Mouse (Mus musculus) hindbrain, embryonic 10.5 days (tissue): ENCODE results near the gene Snx32. TPM values are rescaled to one million over a fixed set of nuclear protein-coding genes. Genes with fewer than 3 reads are reported as not detected.

ENCODE experiments used
- DNase-seq: peaks from one replicate; pipeline ENCODE4 v3.0.0-alpha.2; 2017; ENCODE audit warnings: low spot score
- H3K27ac ChIP-seq: fragments of 300-500 bp; sonication (generic); 2 replicates; pipeline ENCODE4 v1.5.1; 2016; ENCODE audit warnings: mild to moderate bottlenecking, moderate library complexity
- H3K27me3 ChIP-seq: fragments of 300-500 bp; sonication (generic); 2 replicates; pipeline ENCODE4 v1.6.1; 2016; ENCODE audit warnings: mild to moderate bottlenecking; ENCODE audit not compliant: poor library complexity, insufficient read depth, severe bottlenecking
- H3K36me3 ChIP-seq: fragments of 300-500 bp; sonication (generic); 2 replicates; pipeline ENCODE4 v1.6.1; 2016; ENCODE audit warnings: mild to moderate bottlenecking, moderate library complexity
- H3K4me1 ChIP-seq: fragments of 300-500 bp; sonication (generic); replicated peaks from 2 replicates; pipeline ENCODE4 v1.6.1; 2016; ENCODE audit warnings: mild to moderate bottlenecking
- H3K4me3 ChIP-seq: fragments of 300-500 bp; sonication (generic); 2 replicates; pipeline ENCODE4 v1.5.1; 2016; ENCODE audit warnings: mild to moderate bottlenecking, moderate library complexity
- H3K9me3 ChIP-seq: fragments of 300-500 bp; sonication (generic); 2 replicates; pipeline ENCODE4 v1.6.1; 2016; ENCODE audit warnings: mild to moderate bottlenecking, moderate library complexity
- WGBS: fragments of 180-500 bp; shearing (Covaris S2); methylation state at CpG from one replicate; pipeline ENCODE4 v1.1.7; 2016; 5-methylcytosine and 5-hydroxymethylcytosine counted together
- polyA plus RNA-seq: library from polyadenylated mRNA; unstranded; fragments of >200 nt; fragmentation: Nextera tagmentation; extraction: Ambion mirVana; gene quantifications from 2 replicates; pipeline ENCODE4 v1.2.1, GENCODE M21; 2016

Gene Snx32
- polyA plus RNA-seq, 1 experiment from 2014 or later = 18.7 TPM

- H3K27ac ChIP-seq = no peak overlapping the region
- DNase-seq = peak; percentile 17
- peaks cover 53% of the 10 kb centered on the region for H3K27me3 ChIP-seq
- H3K4me1 ChIP-seq = peaks cover 28% of the 10 kb centered on the region
- 33% methylated on average over 7 of the region's 7 CpGs for WGBS
- H3K36me3 ChIP-seq = no peaks in the 10 kb centered on the region
- H3K9me3 ChIP-seq = no peaks in the 10 kb centered on the region
- H3K4me3 ChIP-seq = no peak overlapping the region
Observed at GRCm38 (mm10) chr19:5530138-5530524, 19.8 kb upstream of the Snx32 start.

GRCm38 (mm10) chr19:5529325-5530137, 19.2 kb upstream of the Snx32 start:
- peak; percentile 95 for DNase-seq
- Histone ChIP-seq H3K27me3 (peaks cover 53% of the 10 kb centered on the region), H3K4me1 (peaks cover 28% of the 10 kb centered on the region), H3K27ac (peak overlapping the region; percentile 47), H3K36me3 (no peaks in the 10 kb centered on the region), H3K4me3 (peak overlapping the region; percentile 32), H3K9me3 (no peaks in the 10 kb centered on the region)
- 13% methylated on average over 20 of the region's 20 CpGs for WGBS

- WGBS = 70% methylated on average over 5 of the region's 5 CpGs
- peaks cover 12% of the 10 kb centered on the region; the same call in 1 of the 2 replicates for H3K27me3 ChIP-seq
- no peaks in the 10 kb centered on the region for H3K9me3 ChIP-seq
- no peak overlapping the region for H3K4me3 ChIP-seq
- peaks cover 18% of the 10 kb centered on the region for H3K4me1 ChIP-seq
- no peak overlapping the region for H3K27ac ChIP-seq
- no peaks in the 10 kb centered on the region for H3K36me3 ChIP-seq
- DNase-seq = no peak
Observed at GRCm38 (mm10) chr19:5525204-5525603, 14.9 kb upstream of the Snx32 start.

- DNase-seq = no peak
- H3K9me3 ChIP-seq = no peaks in the 10 kb centered on the region
- H3K27ac ChIP-seq = no peak overlapping the region
- no peaks in the 10 kb centered on the region for H3K36me3 ChIP-seq
- no peak overlapping the region for H3K4me3 ChIP-seq
- WGBS = 87% methylated on average over 3 of the region's 3 CpGs
- no peaks in the 10 kb centered on the region for H3K27me3 ChIP-seq
- H3K4me1 ChIP-seq = peaks cover 12% of the 10 kb centered on the region
Observed at GRCm38 (mm10) chr19:5518721-5519120, 8.4 kb upstream of the Snx32 start.

DNA sequence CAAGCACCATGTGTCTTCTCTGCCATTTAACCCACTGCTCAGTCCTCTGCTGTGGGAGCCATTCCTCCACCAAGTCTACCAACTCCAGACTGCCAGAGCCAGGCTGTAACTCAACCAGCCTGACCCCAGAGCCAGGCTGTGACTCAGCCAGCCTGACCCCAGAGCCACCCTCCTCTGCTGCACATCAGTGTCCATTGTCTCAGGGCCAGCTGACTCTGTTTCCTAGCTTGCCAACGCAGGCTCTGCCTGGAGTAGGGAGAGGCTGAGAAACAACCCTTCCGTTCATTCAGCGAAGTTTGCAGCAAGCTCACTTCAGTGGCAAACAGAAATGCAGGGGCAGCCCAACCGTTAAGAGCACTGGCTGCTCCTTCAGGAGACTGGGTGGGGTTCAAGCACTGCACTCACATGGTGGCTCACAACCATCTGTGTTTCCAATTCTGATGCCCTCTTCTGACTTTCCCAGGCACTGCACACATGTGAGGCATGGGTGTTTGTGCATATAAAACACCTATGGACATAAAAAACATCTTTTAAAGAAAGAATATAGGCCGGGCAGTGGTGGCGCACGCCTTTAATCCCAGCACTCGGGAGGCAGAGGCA, 6.7 kb upstream of the Snx32 start:
- DNase-seq = no peak
- 77% methylated on average over 8 of the region's 8 CpGs for WGBS
- H3K27me3 ChIP-seq = no peaks in the 10 kb centered on the region
- H3K36me3 ChIP-seq = no peaks in the 10 kb centered on the region
- H3K27ac ChIP-seq = no peak overlapping the region
- peaks cover 12% of the 10 kb centered on the region for H3K4me1 ChIP-seq
- no peak overlapping the region for H3K4me3 ChIP-seq
- H3K9me3 ChIP-seq = no peaks in the 10 kb centered on the region

DNA sequence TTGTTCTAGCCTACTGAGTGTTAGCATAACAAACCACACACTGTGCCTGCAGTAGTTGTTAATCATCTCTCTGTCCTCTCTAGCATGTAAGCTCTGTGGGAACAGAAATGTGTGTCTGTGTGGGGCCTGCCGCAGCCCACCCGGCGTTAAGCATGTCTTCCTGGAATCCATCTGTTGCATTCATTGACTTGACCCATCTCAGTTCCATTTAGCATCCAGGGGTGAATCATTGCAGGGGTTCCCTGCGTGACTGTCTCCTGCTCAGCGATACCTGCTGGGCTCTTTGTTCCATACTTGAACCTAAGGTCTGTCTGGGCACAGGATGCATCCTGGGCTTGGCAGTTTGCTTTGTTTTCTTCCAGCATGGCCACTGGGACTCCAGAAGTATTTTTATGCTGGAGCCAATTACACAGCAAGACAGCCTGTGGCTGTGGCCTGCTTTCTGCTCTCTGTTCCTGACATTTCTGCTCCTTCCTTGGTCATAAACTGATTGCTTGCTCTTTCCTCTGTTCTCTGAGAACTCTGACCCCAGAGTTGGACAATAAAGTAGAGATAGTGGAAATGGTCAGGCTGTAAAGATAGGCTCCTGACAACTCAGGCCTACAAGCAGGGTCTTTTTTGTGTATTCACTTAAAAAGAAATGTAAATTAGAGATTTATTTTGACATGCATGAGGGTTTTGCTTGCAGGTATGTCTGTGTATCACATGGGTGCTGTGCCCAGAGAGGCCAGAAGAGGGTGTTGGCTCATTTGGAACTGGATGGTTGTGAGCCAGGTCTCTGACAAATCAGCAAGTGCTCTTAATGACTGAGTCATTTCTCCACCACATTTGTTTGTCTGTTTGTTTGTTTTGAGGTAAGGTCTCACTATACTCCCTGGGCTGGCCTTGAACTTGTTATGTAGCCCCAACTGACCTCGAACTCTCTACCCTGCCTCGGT, 5.8 kb upstream of the Snx32 start:
- Histone ChIP-seq H3K9me3 (no peaks in the 10 kb centered on the region), H3K27me3 (no peaks in the 10 kb centered on the region), H3K4me1 (peaks cover 15% of the 10 kb centered on the region), H3K36me3 (no peaks in the 10 kb centered on the region), H3K27ac (no peak overlapping the region; the same call in 1 of the 2 replicates), H3K4me3 (no peak overlapping the region)
- 77% methylated on average over 7 of the region's 7 CpGs for WGBS
- DNase-seq = no peak

DNA sequence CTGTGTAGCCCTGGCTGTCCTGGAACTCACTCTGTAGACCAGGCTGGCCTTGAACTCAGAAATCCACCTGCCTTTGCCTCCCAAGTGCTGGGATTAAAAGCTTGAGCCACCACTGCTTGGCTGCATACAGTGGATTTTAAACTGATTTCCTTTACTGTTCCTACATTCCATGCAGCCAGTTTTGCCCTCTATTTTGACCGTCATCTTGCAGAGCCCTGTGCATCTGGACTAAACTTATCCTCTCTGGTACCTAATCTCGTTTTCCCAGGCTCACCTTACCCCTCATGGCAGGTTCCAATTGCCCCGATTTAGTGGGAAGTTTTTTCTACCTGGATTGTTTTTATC, 2.6 kb upstream of the Snx32 start:
- H3K27me3 ChIP-seq = no peaks in the 10 kb centered on the region
- H3K36me3 ChIP-seq = no peaks in the 10 kb centered on the region
- DNase-seq = no peak
- 87% methylated on average over 3 of the region's 3 CpGs for WGBS
- H3K4me1 ChIP-seq = peaks cover 34% of the 10 kb centered on the region
- H3K4me3 ChIP-seq = no peak overlapping the region
- H3K27ac ChIP-seq = no peak overlapping the region
- peaks cover 3% of the 10 kb centered on the region; the same call in 1 of the 2 replicates for H3K9me3 ChIP-seq

DNA sequence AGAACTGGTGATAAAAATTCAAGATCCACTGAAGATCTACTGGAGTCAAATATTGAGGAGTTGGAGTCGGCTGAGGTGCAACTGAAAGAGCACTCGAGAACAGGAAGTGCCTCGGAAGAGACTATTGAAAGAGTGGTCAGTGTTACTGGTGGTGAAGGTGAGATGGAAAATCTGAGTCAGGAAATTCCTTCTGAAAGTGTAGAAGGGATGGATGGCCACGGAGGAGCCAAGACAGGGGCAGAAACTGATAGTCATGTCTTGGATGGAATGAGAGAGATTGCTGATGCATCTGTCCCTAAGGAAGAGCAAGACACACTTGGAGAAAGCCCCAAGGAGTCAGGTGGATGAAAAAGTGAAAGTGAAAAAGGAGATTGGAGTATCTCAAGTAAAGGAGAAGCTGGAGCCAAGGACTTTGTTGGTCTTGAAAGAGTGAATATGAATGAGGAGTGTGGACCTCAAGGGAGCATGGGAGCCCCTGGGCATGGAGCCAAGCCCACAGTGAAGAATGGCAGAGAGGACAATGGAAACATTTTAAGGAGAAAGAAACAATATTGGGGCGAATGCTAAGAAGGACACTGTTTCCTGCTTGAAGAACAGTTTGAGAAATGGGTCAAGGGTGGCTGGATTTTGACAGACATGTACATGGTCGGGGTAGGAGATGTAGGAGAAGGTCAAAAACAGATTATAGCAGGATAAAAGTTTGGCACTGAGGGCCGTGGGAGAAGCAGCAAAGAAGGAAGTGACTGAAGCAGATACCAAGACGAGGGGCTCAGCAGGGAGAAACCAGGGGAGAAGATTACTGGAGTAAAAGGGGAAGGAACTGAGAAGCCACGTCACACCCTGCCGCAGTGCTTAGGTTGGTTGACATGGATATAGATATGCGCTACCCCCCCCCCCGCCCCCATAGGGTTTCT, 2.0 kb upstream of the Snx32 start:
- peaks cover 34% of the 10 kb centered on the region for H3K4me1 ChIP-seq
- DNase-seq = no peak
- 86% methylated on average over 12 of the region's 12 CpGs for WGBS
- H3K36me3 ChIP-seq = no peaks in the 10 kb centered on the region
- no peaks in the 10 kb centered on the region for H3K27me3 ChIP-seq
- H3K4me3 ChIP-seq = no peak overlapping the region
- peaks cover 3% of the 10 kb centered on the region; the same call in 1 of the 2 replicates for H3K9me3 ChIP-seq
- no peak overlapping the region for H3K27ac ChIP-seq

GRCm38 (mm10) chr19:5511074-5511632, 815 bp upstream of the Snx32 start:
- Histone ChIP-seq H3K27me3 (no peaks in the 10 kb centered on the region), H3K27ac (peak overlapping the region; percentile 88), H3K4me1 (peaks cover 26% of the 10 kb centered on the region), H3K4me3 (peak overlapping the region; percentile 62), H3K36me3 (no peaks in the 10 kb centered on the region), H3K9me3 (peaks cover 3% of the 10 kb centered on the region; the same call in 1 of the 2 replicates)
- WGBS = 55% methylated on average over 15 of the region's 15 CpGs
- no peak for DNase-seq

DNA sequence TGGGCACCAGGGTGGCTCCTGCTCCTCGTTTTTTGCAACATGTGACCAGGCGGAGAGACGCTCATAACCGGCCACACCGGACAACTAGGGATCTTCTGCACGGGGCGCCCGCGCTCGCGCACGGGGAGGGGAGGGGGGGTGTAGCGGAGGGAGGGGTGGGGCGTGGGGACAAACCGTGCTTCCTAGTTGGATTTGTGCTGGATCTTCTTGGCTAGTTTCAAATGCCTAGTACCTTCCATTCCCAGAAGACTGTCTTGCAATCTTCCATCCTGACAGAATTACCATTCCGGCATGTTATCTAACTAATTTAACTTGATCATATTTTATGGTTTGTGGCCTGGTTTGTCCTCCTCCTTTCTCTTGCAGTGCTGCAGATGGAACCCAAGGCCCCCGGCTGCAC, 6.7 kb downstream of the Snx32 start, which contains the start of gene 1700020D05Rik:
TSS of gene 1700020D05Rik (minus strand) at position 101 of the 400 bp plus-strand sequence.
- H3K27ac ChIP-seq = no peak within 1 kb of the TSS
- H3K27me3 ChIP-seq = peaks cover 8% of the 10 kb centered on the region; the same call in 1 of the 2 replicates
- 54% methylated on average over 17 of the region's 17 CpGs for WGBS
- DNase-seq = no peak
- H3K4me3 ChIP-seq = no peak within 1 kb of the TSS
- peaks cover 3% of the 10 kb centered on the region; the same call in 1 of the 2 replicates for H3K9me3 ChIP-seq
- no peaks in the 10 kb centered on the region for H3K4me1 ChIP-seq
- peaks cover 2% of the 10 kb centered on the region; the same call in 1 of the 2 replicates for H3K36me3 ChIP-seq

DNA sequence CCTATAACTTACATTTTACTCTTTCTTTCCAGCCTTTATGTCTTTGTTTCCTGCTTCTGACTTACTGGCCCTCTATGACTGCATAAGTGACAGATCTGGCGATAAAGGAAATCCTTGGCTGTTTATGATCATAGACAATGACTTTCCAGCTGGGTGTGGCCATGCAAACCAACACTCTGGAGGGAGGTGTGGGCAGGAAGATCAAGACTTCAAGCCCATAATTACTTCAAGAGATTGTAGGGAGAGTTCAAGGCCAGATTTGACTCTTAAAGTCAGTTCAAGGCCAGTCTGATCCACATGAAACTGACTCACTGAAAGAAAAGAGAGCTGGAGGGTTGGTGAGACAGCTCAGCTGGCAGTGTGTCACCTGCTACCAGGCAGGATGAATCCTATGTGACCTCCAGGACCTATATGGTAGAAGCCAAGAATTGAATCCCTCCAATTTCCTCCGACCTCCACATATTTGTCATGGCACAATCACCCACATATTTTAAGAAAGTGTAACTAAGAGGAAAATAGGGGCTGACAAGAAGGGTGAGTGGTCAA, 9.9 kb downstream of the Snx32 start:
- no peak overlapping the region for H3K4me3 ChIP-seq
- peaks cover 8% of the 10 kb centered on the region; the same call in 1 of the 2 replicates for H3K27me3 ChIP-seq
- DNase-seq = no peak
- no peaks in the 10 kb centered on the region for H3K9me3 ChIP-seq
- H3K4me1 ChIP-seq = 0 out of 2 replicates have a peak, but pooled peaks cover 3% of the 10 kb centered on the region
- no peak overlapping the region for H3K27ac ChIP-seq
- WGBS = 91% methylated on average over 2 of the region's 2 CpGs
- H3K36me3 ChIP-seq = peaks cover 34% of the 10 kb centered on the region
